Mouse (Mus musculus) erythroblast, embryonic 14.5 days (primary cell): ENCODE measurements around the gene Tmem164.

ENCODE experiments used
- GATA1 ChIP-seq: IDR thresholded peaks from 2 replicates; pipeline ENCODE4 v1.6.1; 2012; ENCODE audit warnings: low read length, inconsistent platforms, mixed read lengths
- TAL1 ChIP-seq: IDR thresholded peaks from 3 replicates; pipeline ENCODE4 v1.6.1; 2012; ENCODE audit warnings: low read length, inconsistent platforms, mixed read lengths

- no peak for TF ChIP-seq TAL1
- no peak for TF ChIP-seq GATA1
Measured at GRCm38 (mm10) chrX:142669312-142670091, 11.7 kb upstream of the Tmem164 start.
